Mouse (Mus musculus): ENCODE measurements around the gene Gm49368. TPM values are rescaled to one million over a fixed set of nuclear protein-coding genes. Genes with fewer than 3 reads are reported as not detected.

The Gm49368 gene
- 0.16 and 1.5 TPM in 2 replicates for polyA plus RNA-seq (2012; ENCODE audit: low replicate concordance)

DNA sequence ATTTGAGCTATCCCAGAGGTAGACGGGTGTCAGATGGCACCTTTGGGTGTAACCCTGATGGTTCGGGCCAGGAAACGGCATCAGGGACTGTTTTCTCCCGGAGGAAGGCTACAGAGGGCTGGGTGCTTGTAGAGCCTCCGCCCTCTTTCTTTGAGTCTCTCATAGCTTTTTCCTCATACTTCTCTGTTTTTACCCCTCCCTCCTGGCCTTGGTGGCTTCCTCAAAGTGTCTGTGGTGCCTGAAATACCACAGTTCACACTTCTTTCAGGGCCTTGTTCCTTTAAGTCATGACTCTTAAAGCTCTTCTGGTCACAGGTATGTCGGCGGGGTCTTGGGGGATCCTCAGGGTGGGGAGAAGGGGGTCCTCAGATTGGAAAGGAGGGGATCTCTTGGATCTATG is at the start of gene Gm49368, which contains the start of gene Itgam:
TSS of gene Gm49368 (plus strand) at position 228 of the 400 bp plus-strand sequence.
TSS of gene Itgam (plus strand) at position 185 of the 400 bp plus-strand sequence.

DNA sequence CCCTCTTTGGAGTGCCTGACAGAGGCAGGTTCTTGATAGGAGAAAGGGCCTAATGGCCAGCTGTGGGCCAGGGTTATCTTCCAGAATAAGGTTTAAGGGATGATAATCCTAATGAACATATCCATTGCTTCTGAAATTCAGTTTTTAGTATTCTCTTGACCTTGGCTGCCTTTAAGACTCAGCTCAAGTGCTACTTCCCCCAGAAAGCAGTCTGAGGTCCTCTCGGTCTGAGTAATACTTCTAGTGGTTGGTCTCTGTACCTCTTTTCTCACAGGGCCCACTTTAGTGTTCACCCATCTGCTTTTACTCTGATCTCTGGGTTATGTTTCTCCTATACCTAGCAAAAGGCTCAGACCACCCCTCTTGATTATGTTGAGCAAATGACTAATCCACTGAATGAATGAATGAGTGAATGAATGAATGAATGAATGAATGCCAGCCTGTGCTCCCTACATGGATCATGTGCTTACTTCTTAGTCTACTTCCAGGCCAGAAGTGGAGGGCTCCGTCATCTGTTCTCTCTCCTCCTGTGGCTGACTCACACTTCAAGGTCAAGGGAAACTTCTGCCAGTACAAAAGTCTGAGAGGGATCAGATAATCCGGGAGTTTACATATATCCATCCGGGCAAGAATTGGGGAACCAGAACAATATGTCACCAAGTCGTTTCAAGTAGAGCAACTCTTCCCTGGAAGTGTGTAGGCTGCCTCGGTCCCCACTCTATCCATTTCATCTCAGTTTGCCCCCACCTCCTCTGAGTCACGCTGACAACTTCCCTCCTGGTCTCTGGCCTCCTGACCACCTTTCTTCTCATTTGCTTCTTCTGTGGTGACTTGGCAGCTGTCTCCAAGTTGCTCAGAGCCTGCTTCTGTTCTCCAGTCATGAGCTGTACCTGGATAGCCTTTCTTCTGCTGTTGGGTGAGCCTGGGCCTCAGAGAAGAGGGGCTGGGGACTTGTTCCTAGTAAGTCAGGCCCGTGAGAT is 66.5 kb downstream of the Gm49368 start, which contains the start of gene Itgax:
TSS of gene Itgax (plus strand) at position 807 of the 980 bp plus-strand sequence.

DNA sequence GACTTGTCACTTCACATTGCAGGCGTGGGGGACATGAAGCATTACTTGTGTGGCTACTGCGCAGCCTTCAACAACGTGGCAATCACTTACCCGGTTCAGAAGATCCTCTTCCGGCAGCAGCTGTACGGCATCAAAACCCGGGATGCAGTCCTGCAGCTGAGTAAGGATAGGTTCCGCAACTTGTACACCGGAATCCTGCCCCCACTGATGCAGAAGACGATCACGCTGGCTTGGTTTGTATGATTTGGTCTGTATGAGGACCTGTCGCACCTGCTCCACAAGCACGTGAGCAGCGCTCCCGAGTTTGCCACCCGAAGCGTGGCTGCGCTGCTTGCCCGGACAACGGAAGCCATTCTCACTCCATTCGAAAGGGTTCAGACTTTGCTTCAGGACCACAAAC is 91.6 kb downstream of the Gm49368 start, which contains the start of gene Itgad:
TSS of gene Itgad (plus strand) at position 301 of the 400 bp plus-strand sequence.

Other genes with a start within 250 kb of the Gm49368 start
- gene Stx4a, start 238.4 kb upstream of the Gm49368 start, polyA plus RNA-seq (2012; ENCODE audit: low replicate concordance), result 86.0 and 101 TPM in 2 replicates
- gene Stx1b, start 238.1 kb upstream of the Gm49368 start, polyA plus RNA-seq (2012; ENCODE audit: low replicate concordance), result 0.03 and 0.11 TPM in 2 replicates
- 33.7 and 53.9 TPM in 2 replicates for gene Zfp646, start 186.5 kb upstream of the Gm49368 start, polyA plus RNA-seq (2012; ENCODE audit: low replicate concordance)
- gene Zfp668, start 185.9 kb upstream of the Gm49368 start, polyA plus RNA-seq (2012; ENCODE audit: low replicate concordance), result 25.3 and 26.3 TPM in 2 replicates
- 0.82 and 1.2 TPM in 2 replicates for gene Prss53, start 171.7 kb upstream of the Gm49368 start, polyA plus RNA-seq (2012; ENCODE audit: low replicate concordance)
- not detected in 2 replicates for gene Gm21974, start 167.2 kb upstream of the Gm49368 start, polyA plus RNA-seq (2012; ENCODE audit: low replicate concordance)
- gene Vkorc1, start 167.1 kb upstream of the Gm49368 start, polyA plus RNA-seq (2012; ENCODE audit: low replicate concordance), result 7.0 and 14.6 TPM in 2 replicates
- 76.6 and 120 TPM in 2 replicates for gene Bckdk, start 158.6 kb upstream of the Gm49368 start, polyA plus RNA-seq (2012; ENCODE audit: low replicate concordance)
- gene Kat8, start 150.2 kb upstream of the Gm49368 start, polyA plus RNA-seq (2012; ENCODE audit: low replicate concordance), result 5.5 and 8.5 TPM in 2 replicates
- gene Prss8, start 132.6 kb upstream of the Gm49368 start, polyA plus RNA-seq (2012; ENCODE audit: low replicate concordance), result 0.07 and 0.15 TPM in 2 replicates
- gene Prss36, start 116.0 kb upstream of the Gm49368 start, polyA plus RNA-seq (2012; ENCODE audit: low replicate concordance), result 3.6 and 6.7 TPM in 2 replicates
- gene Fus, start 95.2 kb upstream of the Gm49368 start, polyA plus RNA-seq (2012; ENCODE audit: low replicate concordance), result 277 and 346 TPM in 2 replicates
- 8.6 and 9.0 TPM in 2 replicates for gene Pycard, start 68.8 kb upstream of the Gm49368 start, polyA plus RNA-seq (2012; ENCODE audit: low replicate concordance)
- 0.35 and 1.2 TPM in 2 replicates for gene Trim72, start 58.7 kb upstream of the Gm49368 start, polyA plus RNA-seq (2012; ENCODE audit: low replicate concordance)
- gene Itgam, start within 50 bp of the Gm49368 start, polyA plus RNA-seq (2012; ENCODE audit: low replicate concordance), result 16.1 and 24.0 TPM in 2 replicates
- 17.8 and 30.0 TPM in 2 replicates for gene Itgax, start 66.9 kb downstream of the Gm49368 start, polyA plus RNA-seq (2012; ENCODE audit: low replicate concordance)
- 34.3 and 68.9 TPM in 2 replicates for gene Itgad, start 91.7 kb downstream of the Gm49368 start, polyA plus RNA-seq (2012; ENCODE audit: low replicate concordance)
- 43.6 and 127 TPM in 2 replicates for gene Cox6a2, start 143.7 kb downstream of the Gm49368 start, polyA plus RNA-seq (2012; ENCODE audit: low replicate concordance)
- gene Armc5, start 174.7 kb downstream of the Gm49368 start, polyA plus RNA-seq (2012; ENCODE audit: low replicate concordance), result 24.3 and 41.3 TPM in 2 replicates
- gene 9130023H24Rik, start 175.3 kb downstream of the Gm49368 start, polyA plus RNA-seq (2012; ENCODE audit: low replicate concordance), result 1.6 and 2.6 TPM in 2 replicates
- gene Tgfb1i1, start 184.1 kb downstream of the Gm49368 start, polyA plus RNA-seq (2012; ENCODE audit: low replicate concordance), result 2.7 and 4.7 TPM in 2 replicates
- gene Slc5a2, start 203.0 kb downstream of the Gm49368 start, polyA plus RNA-seq (2012; ENCODE audit: low replicate concordance), result 0.42 TPM in 1 of 2 replicates, not detected in the other
- gene BC017158, start 235.5 kb downstream of the Gm49368 start, polyA plus RNA-seq (2012; ENCODE audit: low replicate concordance), result 22.5 and 23.7 TPM in 2 replicates

All from hematopoietic multipotent progenitor cell, adult 10-12 weeks (in vitro differentiated cells).